Mouse (Mus musculus) spleen, embryonic (tissue): ENCODE measurements at regions not wholly inside any gene's neighbourhood (a gene's known extent, or its start where the extent isn't known, plus 50 kb on each side); places are given as distances from the start of the nearest gene placed in this dataset.

Experiments
- CTCF ChIA-PET: fragments of 350-600 bp; sonication (Branson Sonifier 250); formaldehyde crosslinking; loops from one replicate; lab custom pipeline; 2022; lab: Charles Lee

DNA sequence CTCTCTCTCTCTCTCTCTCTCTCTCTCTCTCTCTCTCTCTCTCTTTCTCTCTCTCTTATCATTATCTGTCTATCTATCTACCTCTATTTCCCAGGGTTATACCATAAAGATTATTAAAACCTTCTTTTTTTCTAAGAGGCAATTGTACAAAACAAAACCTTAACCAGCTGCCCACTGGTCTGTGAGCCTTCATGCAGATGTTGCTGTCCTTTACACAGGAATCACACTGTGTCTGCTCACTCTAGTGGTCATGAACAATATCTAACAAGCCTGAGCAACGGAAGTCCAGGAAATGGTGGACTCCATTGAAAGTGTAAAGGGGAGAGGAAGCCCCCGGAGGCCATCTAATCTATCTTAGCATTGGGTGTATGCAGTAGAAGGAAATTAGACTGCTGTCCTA lies 156.9 kb upstream of the Sox11 start:
- CTCF ChIA-PET = no interaction called here

- CTCF ChIA-PET = no interaction called here
These were observed 154.6 kb upstream of the Sox11 start for GRCm38 (mm10) chr12:27496826-27497557.

GRCm38 (mm10) chr12:27492270-27492669 lies 149.9 kb upstream of the Sox11 start:
- CTCF ChIA-PET = no interaction called here

- CTCF ChIA-PET = no interaction called here
These were observed 138.9 kb upstream of the Sox11 start for GRCm38 (mm10) chr12:27481230-27481629.

DNA sequence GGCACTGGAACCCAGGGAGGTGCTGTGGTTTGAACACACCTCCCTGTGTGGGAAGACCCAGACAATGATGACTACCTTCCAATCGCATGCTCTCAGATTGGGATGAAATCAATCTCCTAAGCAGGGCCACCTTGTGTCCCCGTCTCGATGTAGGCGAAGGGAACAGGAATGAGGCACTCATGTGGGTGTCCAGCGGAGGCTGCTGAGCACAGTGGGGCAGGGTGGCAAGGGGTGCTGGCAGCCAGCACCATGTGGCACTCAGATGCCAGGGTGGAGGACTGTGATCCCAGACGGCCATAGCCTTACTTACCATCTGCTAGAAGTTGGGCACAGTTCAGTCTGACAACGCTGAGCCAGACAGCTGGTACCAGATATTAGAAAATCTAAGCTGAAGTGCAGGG lies 137.2 kb upstream of the Sox11 start:
- CTCF ChIA-PET = no interaction called here

GRCm38 (mm10) chr12:27474631-27475030 lies 132.3 kb upstream of the Sox11 start:
- CTCF ChIA-PET = no interaction called here

GRCm38 (mm10) chr12:27471557-27471956 lies 129.2 kb upstream of the Sox11 start:
- CTCF ChIA-PET = no interaction called here

DNA sequence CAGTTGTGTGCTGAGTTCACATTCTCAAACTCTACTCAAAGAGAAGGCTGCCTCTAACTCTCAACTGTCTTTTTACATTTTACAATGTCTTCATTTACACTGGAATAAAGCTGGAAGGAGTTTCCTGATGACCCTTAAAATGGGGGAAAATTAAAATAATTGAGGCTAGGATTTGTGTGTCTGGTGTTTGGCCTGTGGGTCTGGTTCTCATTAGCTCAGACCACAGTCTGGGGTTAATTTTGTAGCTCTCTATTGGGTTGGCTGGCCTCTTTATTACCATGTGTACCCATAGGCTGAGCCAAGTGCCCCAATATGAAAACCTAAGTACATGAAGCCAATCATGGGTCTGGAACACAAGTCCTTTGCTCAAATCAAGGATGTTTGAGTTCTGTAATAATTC lies 128.0 kb upstream of the Sox11 start:
- CTCF ChIA-PET = no interaction called here

- CTCF ChIA-PET = no interaction called here
These were observed 126.4 kb upstream of the Sox11 start for GRCm38 (mm10) chr12:27468782-27469181.

- CTCF ChIA-PET = no interaction called here
These were observed 125.8 kb upstream of the Sox11 start for GRCm38 (mm10) chr12:27468141-27468540.

DNA sequence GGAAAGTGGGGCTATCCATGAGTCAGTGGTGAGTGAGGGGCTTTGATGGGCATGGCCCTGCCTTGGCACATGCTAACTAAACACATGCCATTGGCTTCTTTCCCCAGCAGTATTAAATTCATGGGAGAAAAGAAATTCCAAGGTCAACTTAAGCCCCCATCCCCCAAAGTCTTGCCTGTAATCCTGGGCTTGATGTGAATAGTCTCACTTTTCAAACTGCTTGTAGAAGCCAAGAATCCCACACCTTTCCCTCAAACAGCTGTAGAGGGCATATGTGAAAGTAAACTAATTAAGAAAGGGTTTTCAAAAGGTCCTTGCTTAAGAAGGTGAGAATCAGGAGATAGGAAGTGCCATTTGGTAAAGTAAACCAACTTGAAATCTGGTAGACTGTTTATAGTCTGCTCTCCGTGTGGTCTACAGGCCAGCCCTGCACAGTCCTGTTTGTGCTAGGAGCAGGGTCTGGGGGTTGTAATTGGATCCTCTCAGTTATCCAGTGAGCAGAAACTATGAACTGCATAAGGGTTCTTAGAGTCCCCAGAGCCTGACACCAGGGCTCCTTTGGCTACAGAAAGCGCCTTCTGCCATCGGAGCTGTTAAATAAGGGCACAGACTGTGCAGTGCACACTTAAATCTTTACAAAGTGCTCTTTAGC lies 123.3 kb upstream of the Sox11 start:
- CTCF ChIA-PET = no interaction called here

DNA sequence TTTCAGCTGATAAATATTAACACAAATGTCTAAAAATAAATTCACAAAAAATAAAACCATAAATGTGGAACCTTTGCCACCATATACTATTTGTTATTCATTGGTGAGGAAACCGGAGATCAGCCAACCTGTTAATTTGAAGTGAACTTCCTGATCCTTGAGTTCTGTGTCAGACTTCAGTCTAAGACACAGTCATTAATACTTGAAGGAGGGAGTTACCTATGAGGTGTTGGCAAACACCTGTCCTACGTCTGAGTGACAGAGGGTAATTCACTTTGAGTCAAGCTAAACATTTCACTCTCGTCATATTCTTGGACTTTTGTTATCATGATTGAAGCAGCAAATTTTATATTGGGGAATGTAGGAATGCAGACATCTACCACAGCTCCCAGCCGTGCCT lies 116.3 kb upstream of the Sox11 start:
- CTCF ChIA-PET = no interaction called here

DNA sequence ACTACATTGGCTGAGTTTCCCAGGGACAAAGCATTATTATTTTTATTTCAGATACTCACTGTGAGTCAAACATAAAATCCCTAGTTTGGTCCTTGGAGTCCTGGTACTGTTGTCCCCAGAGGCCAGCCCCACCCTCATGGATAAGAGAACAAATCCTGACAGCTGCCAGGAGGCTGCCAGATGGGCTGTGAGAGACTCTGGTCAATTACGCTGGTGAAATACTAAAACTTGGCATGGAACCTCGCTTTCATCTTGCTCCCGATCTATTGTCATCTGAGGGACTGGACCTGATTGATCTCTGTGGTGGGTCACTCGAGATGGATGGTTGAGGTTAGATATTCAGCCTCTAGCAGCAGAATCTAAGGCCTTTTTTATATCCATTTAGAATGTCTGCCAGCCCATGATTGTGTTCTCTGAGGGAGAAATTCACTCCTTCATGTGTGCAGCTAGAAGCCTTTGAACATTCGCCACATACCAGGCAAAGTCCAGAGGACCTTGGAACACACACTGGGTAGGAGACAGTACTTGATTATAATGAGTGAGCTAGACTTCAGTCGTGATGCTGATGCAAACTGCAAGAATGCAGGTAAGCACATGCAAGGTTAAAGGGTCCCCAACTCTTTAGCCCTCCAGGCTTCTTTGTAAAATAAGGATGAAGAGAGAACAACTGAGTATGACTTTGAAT lies 95.4 kb upstream of the Sox11 start:
- CTCF ChIA-PET = no interaction called here

GRCm38 (mm10) chr12:27431338-27431737 lies 89.0 kb upstream of the Sox11 start:
- CTCF ChIA-PET = no interaction called here

DNA sequence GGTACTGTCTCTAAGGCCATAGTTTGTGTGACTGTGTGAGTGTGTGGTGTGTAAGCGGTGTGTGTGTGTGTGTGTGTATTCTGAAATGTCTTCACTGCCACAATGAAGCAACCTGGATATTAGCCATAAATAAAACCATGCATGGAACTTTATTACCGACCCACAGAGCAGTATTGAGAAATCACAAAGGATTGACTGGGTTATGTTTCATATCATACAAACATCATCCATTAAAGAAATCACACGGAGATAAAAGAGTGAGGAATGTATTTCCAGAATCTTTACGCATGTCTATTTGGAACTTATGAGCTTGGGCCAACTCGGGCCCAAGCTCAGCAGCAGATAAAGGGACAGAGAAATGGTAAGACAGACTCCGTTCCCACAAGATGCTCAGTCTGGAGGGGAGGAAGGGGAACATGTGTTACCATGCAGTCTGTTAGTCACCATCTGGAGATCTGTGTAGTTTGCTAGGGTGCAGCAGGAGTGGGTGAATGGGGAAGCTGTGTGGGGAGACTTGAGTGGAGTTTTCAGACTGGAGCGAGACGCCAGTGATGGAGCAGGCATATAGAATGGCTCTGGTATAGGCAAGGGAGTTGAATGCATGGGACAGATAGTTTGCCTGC lies 75.1 kb upstream of the Sox11 start:
- CTCF ChIA-PET = no interaction called here

- CTCF ChIA-PET = no interaction called here
These were observed 68.2 kb upstream of the Sox11 start for GRCm38 (mm10) chr12:27410555-27410954.

GRCm38 (mm10) chr12:27408440-27408839 lies 66.1 kb upstream of the Sox11 start:
- CTCF ChIA-PET = interaction anchor here (0.7 kb wide), 1 partner anchor 44 kb away, joined by 3 read pairs; no protein-coding TSS in a partner anchor

DNA sequence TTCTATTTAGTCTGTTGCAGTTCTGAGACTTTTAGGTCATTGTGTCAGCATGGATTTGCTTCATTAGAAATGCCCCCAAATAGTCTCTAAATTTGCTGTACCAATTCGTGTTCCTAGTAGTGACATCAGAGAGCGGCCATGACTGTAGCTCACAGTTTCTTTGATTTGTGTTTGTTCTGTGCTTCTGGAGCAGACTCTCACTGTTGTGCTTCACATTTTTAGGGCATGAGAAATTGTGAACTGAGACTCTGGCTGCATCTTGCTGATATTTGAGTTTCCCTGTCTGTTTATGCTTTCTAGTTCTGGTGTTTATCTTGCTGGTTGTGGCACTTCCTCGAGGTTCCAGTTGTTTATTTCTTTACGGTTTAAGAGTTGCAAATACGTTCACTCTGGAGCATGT lies 57.0 kb upstream of the Sox11 start:
- CTCF ChIA-PET = no interaction called here
